Mouse (Mus musculus) kidney, embryonic 15.5 days (tissue): Measurements from ENCODE around the gene Loxl1. TPM values are rescaled to one million over a fixed set of nuclear protein-coding genes. Genes with fewer than 3 reads are reported as not detected.

Source experiments
- ATAC-seq: fragments of 200-750 bp; cut with Nextera tagmentation; replicated peaks from 2 replicates; pipeline ENCODE4 v1.8.0; 2017; ENCODE audit warnings: moderate TSS enrichment; ENCODE audit not compliant: low FRiP score
- H3K27ac ChIP-seq: fragments of 300-500 bp; sonication (generic); 2 replicates; pipeline ENCODE4 v1.5.1; 2015; ENCODE audit warnings: mild to moderate bottlenecking, inconsistent platforms
- H3K27me3 ChIP-seq: fragments of 300-500 bp; sonication (generic); 2 replicates; pipeline ENCODE4 v1.6.1; 2015; ENCODE audit warnings: inconsistent platforms
- H3K36me3 ChIP-seq: fragments of 300-500 bp; sonication (generic); 2 replicates; pipeline ENCODE4 v1.6.1; 2015; ENCODE audit warnings: inconsistent platforms
- H3K4me1 ChIP-seq: fragments of 300-500 bp; sonication (generic); 2 replicates; pipeline ENCODE4 v1.6.1; 2015; ENCODE audit warnings: inconsistent platforms
- H3K4me2 ChIP-seq: fragments of 300-500 bp; sonication (generic); 2 replicates; pipeline ENCODE4 v1.6.1; 2015; ENCODE audit warnings: moderate library complexity, mild to moderate bottlenecking, inconsistent platforms
- H3K4me3 ChIP-seq: fragments of 300-500 bp; sonication (generic); replicated peaks from 2 replicates; pipeline ENCODE4 v1.5.1; 2015; ENCODE audit warnings: mild to moderate bottlenecking, inconsistent platforms
- H3K9ac ChIP-seq: fragments of 300-500 bp; sonication (generic); 2 replicates; pipeline ENCODE4 v1.6.1; 2015; ENCODE audit warnings: mild to moderate bottlenecking, inconsistent platforms
- H3K9me3 ChIP-seq: fragments of 300-500 bp; sonication (generic); replicated peaks from 2 replicates; pipeline ENCODE4 v1.6.1; 2016; ENCODE audit warnings: inconsistent platforms
- WGBS: fragments of 180-500 bp; shearing (Covaris S2); methylation state at CpG from one replicate; pipeline ENCODE4 v1.1.7; 2015; ENCODE audit warnings: mixed read lengths; 5-methylcytosine and 5-hydroxymethylcytosine counted together
- polyA plus RNA-seq: library from polyadenylated mRNA; unstranded; fragments of >200 nt; fragmentation: Nextera tagmentation; extraction: Ambion mirVana; gene quantifications from 2 replicates; pipeline ENCODE4 v1.2.1, GENCODE M21; 2015

The Loxl1 gene
- polyA plus RNA-seq, 1 experiment from 2014 or later = 39.7 TPM

GRCm38 (mm10) chr9:58330293-58330692, 17.3 kb upstream of the Loxl1 start:
- Histone ChIP-seq H3K9ac (no peak overlapping the region), H3K4me2 (no peak overlapping the region), H3K36me3 (no peaks in the 10 kb centered on the region), H3K4me3 (no peak overlapping the region), H3K9me3 (no peaks in the 10 kb centered on the region), H3K4me1 (peaks cover 5% of the 10 kb centered on the region; the same call in 1 of the 2 replicates), H3K27ac (no peak overlapping the region), H3K27me3 (no peaks in the 10 kb centered on the region)
- ATAC-seq = no peak
- 27% methylated on average over 5 of the region's 5 CpGs for WGBS

GRCm38 (mm10) chr9:58327382-58327781, 14.4 kb upstream of the Loxl1 start:
- Histone ChIP-seq H3K4me3 (no peak overlapping the region), H3K27ac (no peak overlapping the region), H3K27me3 (no peaks in the 10 kb centered on the region), H3K9me3 (no peaks in the 10 kb centered on the region), H3K36me3 (no peaks in the 10 kb centered on the region), H3K4me1 (peaks cover 5% of the 10 kb centered on the region; the same call in 1 of the 2 replicates), H3K4me2 (no peak overlapping the region), H3K9ac (no peak overlapping the region)
- no peak for ATAC-seq
- WGBS = 44% methylated on average over 1 of the region's 1 CpGs

GRCm38 (mm10) chr9:58326477-58327180, 13.6 kb upstream of the Loxl1 start:
- no peak overlapping the region for H3K4me3 ChIP-seq
- WGBS = 33% methylated on average over 4 of the region's 4 CpGs

GRCm38 (mm10) chr9:58321681-58322080, 8.7 kb upstream of the Loxl1 start:
- Histone ChIP-seq H3K27me3 (0 out of 2 replicates have a peak, but pooled peaks cover 2% of the 10 kb centered on the region), H3K36me3 (no peaks in the 10 kb centered on the region), H3K27ac (no peak overlapping the region), H3K9ac (no peak overlapping the region), H3K4me2 (no peak overlapping the region), H3K4me1 (peaks cover 12% of the 10 kb centered on the region), H3K4me3 (no peak overlapping the region), H3K9me3 (no peaks in the 10 kb centered on the region)
- WGBS = 96% methylated on average over 3 of the region's 3 CpGs
- ATAC-seq = no peak

More at GRCm38 (mm10) chr9:58326477-58327180, 13.6 kb upstream of the Loxl1 start:
- H3K9ac ChIP-seq = no peak overlapping the region
- H3K4me2 ChIP-seq = no peak overlapping the region
- no peak for ATAC-seq
- no peak overlapping the region for H3K27ac ChIP-seq
- H3K36me3 ChIP-seq = no peaks in the 10 kb centered on the region
- H3K27me3 ChIP-seq = no peaks in the 10 kb centered on the region
- no peaks in the 10 kb centered on the region for H3K9me3 ChIP-seq
- H3K4me1 ChIP-seq = peaks cover 5% of the 10 kb centered on the region; the same call in 1 of the 2 replicates

- H3K27ac ChIP-seq = no peak overlapping the region
- 78% methylated on average over 3 of the region's 3 CpGs for WGBS
- no peaks in the 10 kb centered on the region for H3K9me3 ChIP-seq
- H3K4me2 ChIP-seq = no peak overlapping the region
- no peaks in the 10 kb centered on the region for H3K36me3 ChIP-seq
- no peak overlapping the region for H3K4me3 ChIP-seq
- no peak overlapping the region for H3K9ac ChIP-seq
- H3K27me3 ChIP-seq = peaks cover 2% of the 10 kb centered on the region; the same call in 1 of the 2 replicates
- ATAC-seq = no peak
- H3K4me1 ChIP-seq = peaks cover 31% of the 10 kb centered on the region
Observed at GRCm38 (mm10) chr9:58318317-58318716, 5.3 kb upstream of the Loxl1 start.

- H3K9ac ChIP-seq = no peak overlapping the region
- no peaks in the 10 kb centered on the region for H3K9me3 ChIP-seq
- H3K4me1 ChIP-seq = peaks cover 40% of the 10 kb centered on the region
- H3K27ac ChIP-seq = no peak overlapping the region
- ATAC-seq = no peak
- no peak overlapping the region for H3K4me3 ChIP-seq
- H3K36me3 ChIP-seq = no peaks in the 10 kb centered on the region
- no peak overlapping the region for H3K4me2 ChIP-seq
- peaks cover 7% of the 10 kb centered on the region; the same call in 1 of the 2 replicates for H3K27me3 ChIP-seq
- WGBS = 61% methylated on average over 3 of the region's 3 CpGs
Observed at GRCm38 (mm10) chr9:58317381-58317780, 4.4 kb upstream of the Loxl1 start.

GRCm38 (mm10) chr9:58316784-58317183, 3.8 kb upstream of the Loxl1 start:
- 85% methylated on average over 7 of the region's 7 CpGs for WGBS
- no peak for ATAC-seq
- H3K4me1 ChIP-seq = peaks cover 46% of the 10 kb centered on the region

GRCm38 (mm10) chr9:58315850-58316249, 2.9 kb upstream of the Loxl1 start:
- no peaks in the 10 kb centered on the region for H3K9me3 ChIP-seq
- ATAC-seq = no peak
- peaks cover 18% of the 10 kb centered on the region for H3K27me3 ChIP-seq
- H3K27ac ChIP-seq = no peak overlapping the region
- peaks cover 54% of the 10 kb centered on the region for H3K4me1 ChIP-seq
- no peak overlapping the region for H3K4me2 ChIP-seq
- no peak overlapping the region for H3K9ac ChIP-seq
- H3K4me3 ChIP-seq = no peak overlapping the region
- 79% methylated on average over 2 of the region's 2 CpGs for WGBS
- H3K36me3 ChIP-seq = no peaks in the 10 kb centered on the region

More at GRCm38 (mm10) chr9:58316784-58317183, 3.8 kb upstream of the Loxl1 start:
- H3K27ac ChIP-seq = no peak overlapping the region
- H3K4me2 ChIP-seq = no peak overlapping the region
- H3K27me3 ChIP-seq = peaks cover 13% of the 10 kb centered on the region
- H3K9ac ChIP-seq = no peak overlapping the region
- H3K9me3 ChIP-seq = no peaks in the 10 kb centered on the region
- no peaks in the 10 kb centered on the region for H3K36me3 ChIP-seq
- H3K4me3 ChIP-seq = no peak overlapping the region

- Histone ChIP-seq H3K9me3 (no peaks in the 10 kb centered on the region), H3K4me2 (no peak overlapping the region), H3K4me1 (peaks cover 60% of the 10 kb centered on the region), H3K36me3 (no peaks in the 10 kb centered on the region), H3K9ac (no peak overlapping the region), H3K27me3 (peaks cover 22% of the 10 kb centered on the region), H3K27ac (peak overlapping the region; percentile 75), H3K4me3 (no peak overlapping the region)
- 36% methylated on average over 5 of the region's 5 CpGs for WGBS
- ATAC-seq = no peak
Observed at GRCm38 (mm10) chr9:58314682-58315360, 1.8 kb upstream of the Loxl1 start.

GRCm38 (mm10) chr9:58312196-58312943, 616 bp downstream of the Loxl1 start:
- Histone ChIP-seq H3K4me3 (peak overlapping the region; percentile 53), H3K27me3 (peaks cover 22% of the 10 kb centered on the region), H3K4me1 (peaks cover 82% of the 10 kb centered on the region), H3K9ac (peak overlapping the region; percentile 58), H3K4me2 (peak overlapping the region; percentile 86), H3K36me3 (no peaks in the 10 kb centered on the region), H3K9me3 (no peaks in the 10 kb centered on the region), H3K27ac (peak overlapping the region; percentile 84)
- ATAC-seq = peak; percentile 41
- WGBS = 1% methylated on average over 72 of the region's 72 CpGs

- ATAC-seq = no peak
- Histone ChIP-seq H3K27me3 (peaks cover 19% of the 10 kb centered on the region), H3K4me3 (peak overlapping the region; percentile 53), H3K4me1 (peaks cover 82% of the 10 kb centered on the region), H3K4me2 (peak overlapping the region; percentile 86), H3K9ac (peak overlapping the region; percentile 58), H3K27ac (no peak overlapping the region), H3K36me3 (no peaks in the 10 kb centered on the region), H3K9me3 (no peaks in the 10 kb centered on the region)
- WGBS = 66% methylated on average over 33 of the region's 33 CpGs
Observed at GRCm38 (mm10) chr9:58311191-58311910, 1.6 kb downstream of the Loxl1 start.
